Mouse (Mus musculus): ENCODE data around the gene Gnaq. TPM values are rescaled to one million over a fixed set of nuclear protein-coding genes. Genes with fewer than 3 reads are reported as not detected.
A peak's percentile ranks its signal among the peaks of the same experiment; 100 is the strongest.

Gene Gnaq
- polyA plus RNA-seq, 1 experiment, result 64.6 TPM

- no peak for DNase-seq (ENCODE audit: extremely low spot score in 1 of 2, low spot score in 1 of 2)
These were observed 298.7 kb downstream of the Gnaq start for GRCm38 (mm10) chr19:16431368-16431767.

- peak in 1 of 2 experiments; percentile 13 for DNase-seq (ENCODE audit: extremely low spot score in 1 of 2, low spot score in 1 of 2)
These were observed 302.2 kb downstream of the Gnaq start for GRCm38 (mm10) chr19:16434879-16435278.

GRCm38 (mm10) chr19:16435531-16436231, 303.1 kb downstream of the Gnaq start, which contains the start of gene Gna14:
Gene Gna14, plus strand, starts transcription at chr19:16435762.
- DNase-seq (ENCODE audit: extremely low spot score in 1 of 2, low spot score in 1 of 2), result peak in 1 of 2 experiments; percentile 20

DNA sequence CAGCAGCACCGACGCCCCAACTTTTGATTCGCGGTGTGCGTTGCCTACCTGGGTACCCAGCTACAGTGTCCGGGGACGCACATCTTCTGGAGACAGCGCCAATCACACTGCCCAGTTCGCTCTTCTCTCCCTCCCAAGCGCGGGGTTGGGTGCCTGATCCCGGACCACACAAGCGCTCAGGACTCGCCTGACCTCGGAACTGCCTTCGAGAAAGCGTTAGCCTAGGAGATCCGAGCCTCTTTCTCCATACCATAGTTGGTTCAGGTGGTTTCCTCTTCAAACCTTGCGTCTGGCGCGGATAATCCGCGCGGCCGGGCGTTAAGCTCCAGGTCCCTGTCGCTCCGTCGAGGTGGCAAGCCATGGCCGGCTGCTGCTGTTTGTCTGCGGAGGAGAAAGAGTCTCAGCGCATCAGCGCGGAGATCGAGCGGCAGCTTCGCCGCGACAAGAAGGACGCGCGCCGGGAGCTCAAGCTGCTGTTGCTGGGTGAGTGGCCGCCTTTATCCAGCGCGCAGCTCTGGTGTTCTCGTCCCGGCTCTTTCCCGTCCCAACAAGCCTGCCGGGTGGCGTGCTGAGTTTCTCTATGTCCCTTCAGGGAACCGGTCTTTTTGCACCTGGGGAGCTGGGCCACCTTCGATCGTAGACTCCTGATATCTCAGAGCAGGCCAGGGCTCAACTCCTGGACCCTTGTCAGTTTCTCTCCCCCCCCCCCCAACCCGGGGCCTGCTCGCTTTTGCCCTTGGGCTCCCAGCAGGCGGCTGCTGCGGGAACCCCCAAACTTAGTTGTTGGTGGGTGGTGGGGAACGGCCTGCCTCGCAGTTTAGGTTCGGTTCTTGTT, 303.9 kb downstream of the Gnaq start:
- peak in 1 of 2 experiments; percentile 17 for DNase-seq (ENCODE audit: extremely low spot score in 1 of 2, low spot score in 1 of 2)

Other genes with a start within 250 kb of the Gnaq start
- gene Psat1, start 185.5 kb upstream of the Gnaq start, polyA plus RNA-seq (2012; rRNA removed), result 112 and 121 TPM in 2 replicates
- 8.5 and 10.1 TPM in 2 replicates for gene Cep78, start 147.8 kb upstream of the Gnaq start, polyA plus RNA-seq (2012; rRNA removed)